Comparison of ENCODE assay signal across 8 mouse cellular contexts in genomic region chr4:41136454-41136805, GRCm38 (mm10). TPM values are rescaled to one million over a fixed set of nuclear protein-coding genes. Genes with fewer than 3 reads are reported as not detected.
DNase-seq lines count a peak whose midpoint lies in the region; ATAC-seq lines count a peak whose summit lies in the region.

No protein-coding gene starts in this region.

- H3K4me3 ChIP-seq in embryonic facial prominence, embryonic 11.5 days (ENCODE audit: low read depth, low read length), result peak overlapping the region; percentile 94
- peak overlapping the region; percentile 93 for H3K4me3 ChIP-seq in heart, embryonic 11.5 days (ENCODE audit: low read depth, low read length)
- peak overlapping the region; percentile 94 for H3K4me3 ChIP-seq in midbrain, embryonic 10.5 days

- ATAC-seq in embryonic facial prominence, embryonic 11.5 days (replicated peaks; ENCODE audit: insufficient number of reproducible peaks, low FRiP score, low TSS enrichment, low read depth), result peak; percentile 30; the same call in 1 of the 2 replicates
- ATAC-seq in heart, embryonic 11.5 days (replicated peaks; ENCODE audit: insufficient number of reproducible peaks, low FRiP score, low TSS enrichment), result peak; percentile 0; the same call in 1 of the 2 replicates

- WGBS in embryonic facial prominence, embryonic 11.5 days, result 0% methylated on average over 4 of the region's 4 CpGs
- 0% methylated on average over 4 of the region's 4 CpGs for WGBS in heart, embryonic 11.5 days (ENCODE audit: insufficient replicate concordance)
- 0% methylated on average over 4 of the region's 4 CpGs for WGBS in midbrain, embryonic 10.5 days

- H3K4me2 ChIP-seq in embryonic facial prominence, embryonic 11.5 days (ENCODE audit: low read depth, low read length), result peak overlapping the region; percentile 60
- peak overlapping the region; percentile 93 for H3K4me2 ChIP-seq in heart, embryonic 11.5 days

- peaks cover 2% of the 10 kb centered on the region; the same call in 1 of the 2 replicates for H3K36me3 ChIP-seq in embryonic facial prominence, embryonic 11.5 days (replicated peaks; ENCODE audit: control insufficient read depth, insufficient read depth, low read depth, low read length)
- H3K36me3 ChIP-seq in heart, embryonic 11.5 days (ENCODE audit: control insufficient read depth, insufficient read depth, low read length), result peaks cover 7% of the 10 kb centered on the region; the same call in 1 of the 2 replicates
- H3K36me3 ChIP-seq in midbrain, embryonic 10.5 days, result peaks cover 32% of the 10 kb centered on the region

- peak overlapping the region; percentile 99 for H3K27ac ChIP-seq in embryonic facial prominence, embryonic 11.5 days (replicated peaks; ENCODE audit: low read depth, low read length)
- peak overlapping the region; percentile 100 for H3K27ac ChIP-seq in heart, embryonic 11.5 days (ENCODE audit: low read depth, low read length)
- peak overlapping the region; percentile 100 for H3K27ac ChIP-seq in midbrain, embryonic 10.5 days (replicated peaks)

- peak; percentile 14 for DNase-seq in right cerebral cortex, adult 18-20 months
- DNase-seq in right cerebral cortex, postnatal 14 days, result no peak
- DNase-seq in embryonic facial prominence, embryonic 11.5 days (ENCODE audit: low spot score), result no peak
- peak; percentile 69 for DNase-seq in kidney, postnatal 14 days
- DNase-seq in midbrain, embryonic 10.5 days (ENCODE audit: low spot score), result no peak
- DNase-seq in urinary bladder, postnatal 4 days (ENCODE audit: low spot score in 2 of 2), result no peak
- no peak for DNase-seq in right cerebral cortex, postnatal 4 days

- H3K9ac ChIP-seq in embryonic facial prominence, embryonic 11.5 days (replicated peaks; ENCODE audit: low read length), result peak overlapping the region; percentile 99
- peak overlapping the region; percentile 99 for H3K9ac ChIP-seq in heart, embryonic 11.5 days (ENCODE audit: low read depth, low read length)

- H3K27me3 ChIP-seq in embryonic facial prominence, embryonic 11.5 days (ENCODE audit: control insufficient read depth, insufficient read depth, low read length), result no peaks in the 10 kb centered on the region
- H3K27me3 ChIP-seq in heart, embryonic 11.5 days (ENCODE audit: control insufficient read depth, insufficient read depth, low read length), result no peaks in the 10 kb centered on the region
- no peaks in the 10 kb centered on the region for H3K27me3 ChIP-seq in midbrain, embryonic 10.5 days (ENCODE audit: low read depth, poor library complexity, severe bottlenecking)

- H3K9me3 ChIP-seq in embryonic facial prominence, embryonic 11.5 days (replicated peaks; ENCODE audit: control insufficient read depth, low read length), result no peaks in the 10 kb centered on the region
- H3K9me3 ChIP-seq in heart, embryonic 11.5 days (replicated peaks; ENCODE audit: control insufficient read depth, low read length), result no peaks in the 10 kb centered on the region
- peaks cover 3% of the 10 kb centered on the region; the same call in 1 of the 2 replicates for H3K9me3 ChIP-seq in midbrain, embryonic 10.5 days (replicated peaks)

- no peaks in the 10 kb centered on the region for H3K4me1 ChIP-seq in embryonic facial prominence, embryonic 11.5 days (ENCODE audit: control insufficient read depth, insufficient read depth, low read length)
- H3K4me1 ChIP-seq in heart, embryonic 11.5 days (ENCODE audit: control insufficient read depth, insufficient read depth, low read length), result no peaks in the 10 kb centered on the region
- peaks cover 19% of the 10 kb centered on the region for H3K4me1 ChIP-seq in midbrain, embryonic 10.5 days

RNA-seq across cellular contexts. Expression of gene Ube2r2, which starts 0.9 kb away (rescaled TPM):
- 109 and 110 TPM in 2 replicates for polyA plus RNA-seq in embryonic facial prominence, embryonic 11.5 days (2014; fragmentation: Nextera tagmentation; extraction: Ambion mirVana)
- polyA plus RNA-seq in heart, embryonic 11.5 days (2014; fragmentation: Nextera tagmentation; extraction: Ambion mirVana), result 75.0 and 75.7 TPM in 2 replicates
- 81.8 and 92.9 TPM in 2 replicates for polyA plus RNA-seq in midbrain, embryonic 10.5 days (2016; fragmentation: Nextera tagmentation; extraction: Ambion mirVana)

RNA-seq across cellular contexts. Expression of gene Nol6, which starts 12.2 kb away (rescaled TPM):
- 18.6 and 20.7 TPM in 2 replicates for polyA plus RNA-seq in embryonic facial prominence, embryonic 11.5 days (2014; fragmentation: Nextera tagmentation; extraction: Ambion mirVana)
- polyA plus RNA-seq in heart, embryonic 11.5 days (2014; fragmentation: Nextera tagmentation; extraction: Ambion mirVana), result 13.5 and 17.1 TPM in 2 replicates
- polyA plus RNA-seq in midbrain, embryonic 10.5 days (2016; fragmentation: Nextera tagmentation; extraction: Ambion mirVana), result 28.8 and 31.6 TPM in 2 replicates

RNA-seq across cellular contexts. Expression of gene Aqp3, which starts 38.4 kb away (rescaled TPM):
- polyA plus RNA-seq in embryonic facial prominence, embryonic 11.5 days (2014; fragmentation: Nextera tagmentation; extraction: Ambion mirVana), result 1.0 and 1.4 TPM in 2 replicates
- polyA plus RNA-seq in heart, embryonic 11.5 days (2014; fragmentation: Nextera tagmentation; extraction: Ambion mirVana), result 3.7 and 7.3 TPM in 2 replicates
- polyA plus RNA-seq in midbrain, embryonic 10.5 days (2016; fragmentation: Nextera tagmentation; extraction: Ambion mirVana), result 2.5 and 5.0 TPM in 2 replicates

Comparison
In these comparisons a context has a peak if more than half of its experiments do, and no peak if none do; other contexts are left out.
1. DNase-seq: peak in right cerebral cortex, adult 18-20 months (single experiment) and kidney, postnatal 14 days (single experiment); none in right cerebral cortex, postnatal 14 days (single experiment), embryonic facial prominence, embryonic 11.5 days (single experiment), midbrain, embryonic 10.5 days (single experiment), urinary bladder, postnatal 4 days (0 of 2) and right cerebral cortex, postnatal 4 days (single experiment).
2. Peak in every context shown above with its lines, with median percentiles within 50 percentile points of each other: H3K27ac ChIP-seq and H3K4me3 ChIP-seq.